In genomic region chr6:115523201-115523600, GRCm38 (mm10) we compare ENCODE assay signal across 9 mouse cellular contexts. TPM values are rescaled to one million over a fixed set of nuclear protein-coding genes. Genes with fewer than 3 reads are reported as not detected.
A peak's percentile ranks its signal among the peaks of the same experiment; 100 is the strongest.
DNase-seq lines count a peak whose midpoint lies in the region; ATAC-seq lines count a peak whose summit lies in the region.
"Had no signal": no experiment of that assay in that cellular context is flagged by ENCODE, and none has a peak within 500 bp of the region (broad histone marks: within the 10 kb centered on the region; RNA-seq: fewer than 3 reads in every experiment).

No protein-coding gene starts in this region.

- 81% methylated on average over 9 of the region's 9 CpGs for WGBS in kidney, embryonic 14.5 days
- 68% methylated on average over 9 of the region's 9 CpGs for WGBS in midbrain, embryonic 15.5 days

- H3K9me3 ChIP-seq in kidney, embryonic 14.5 days (ENCODE audit: control insufficient read depth, low read length) = no peaks in the 10 kb centered on the region
- no peaks in the 10 kb centered on the region for H3K9me3 ChIP-seq in midbrain, embryonic 15.5 days
- H3K9me3 ChIP-seq: neural tube, embryonic 13.5 days had no signal

- no peak overlapping the region for H3K9ac ChIP-seq in kidney, embryonic 14.5 days (ENCODE audit: low read depth, low read length)
- no peak overlapping the region for H3K9ac ChIP-seq in midbrain, embryonic 15.5 days
- H3K9ac ChIP-seq: neural tube, embryonic 13.5 days had no signal

- no peak overlapping the region for H3K4me3 ChIP-seq in kidney, embryonic 14.5 days (ENCODE audit: low read length)
- no peak overlapping the region for H3K4me3 ChIP-seq in midbrain, embryonic 15.5 days
- H3K4me3 ChIP-seq: neural tube, embryonic 13.5 days had no signal

- intact Hi-C loops in left cerebral cortex, postnatal 36 days (cut with DNase I) = no loop called here

- H3K36me3 ChIP-seq in kidney, embryonic 14.5 days (ENCODE audit: control insufficient read depth, insufficient read depth, low read length) = no peaks in the 10 kb centered on the region
- H3K36me3 ChIP-seq in midbrain, embryonic 15.5 days (replicated peaks) = no peaks in the 10 kb centered on the region
- H3K36me3 ChIP-seq: neural tube, embryonic 13.5 days had no signal

- peak; percentile 13 for DNase-seq in kidney, adult 18-20 months
- peak; percentile 97 for DNase-seq in adipocyte (ENCODE audit: low spot score)
- DNase-seq in cerebellum, postnatal 36 days = peak; percentile 54 to 61
- DNase-seq in left cerebral cortex, postnatal 36 days (ENCODE audit: low spot score in 2 of 2) = peak; percentile 54 to 57
- DNase-seq in urinary bladder, postnatal 10 days (ENCODE audit: low spot score) = no peak

- ATAC-seq in kidney, embryonic 14.5 days (ENCODE audit: low FRiP score, low TSS enrichment) = no peak
- ATAC-seq in midbrain, embryonic 15.5 days (replicated peaks) = no peak
- no peak for ATAC-seq in inflammation-experienced regulatory T-cells, adult 6 months

- peaks cover 8% of the 10 kb centered on the region; the same call in 1 of the 2 replicates for H3K4me1 ChIP-seq in kidney, embryonic 14.5 days (ENCODE audit: control insufficient read depth, insufficient read depth, low read length)
- H3K4me1 ChIP-seq in midbrain, embryonic 15.5 days = no peaks in the 10 kb centered on the region
- H3K4me1 ChIP-seq: neural tube, embryonic 13.5 days had no signal

- no peak overlapping the region for H3K27ac ChIP-seq in kidney, embryonic 14.5 days (ENCODE audit: low read depth, low read length)
- H3K27ac ChIP-seq in midbrain, embryonic 15.5 days = no peak overlapping the region
- H3K27ac ChIP-seq: neural tube, embryonic 13.5 days had no signal

- H3K27me3 ChIP-seq in kidney, embryonic 14.5 days (ENCODE audit: control insufficient read depth, insufficient read depth, low read length) = no peaks in the 10 kb centered on the region
- no peaks in the 10 kb centered on the region for H3K27me3 ChIP-seq in midbrain, embryonic 15.5 days (replicated peaks)
- H3K27me3 ChIP-seq: neural tube, embryonic 13.5 days had no signal

- no peak overlapping the region for H3K4me2 ChIP-seq in kidney, embryonic 14.5 days (replicated peaks; ENCODE audit: low read depth, low read length)
- no peak overlapping the region for H3K4me2 ChIP-seq in midbrain, embryonic 15.5 days
- H3K4me2 ChIP-seq: neural tube, embryonic 13.5 days had no signal

RNA-seq across cellular contexts. Expression of gene Tsen2, which starts 21.3 kb away (rescaled TPM):
- polyA plus RNA-seq in kidney, embryonic 14.5 days (2014; fragmentation: Nextera tagmentation; extraction: Ambion mirVana) = 26.1 and 33.4 TPM in 2 replicates
- 10 to 100 TPM; 20.3 to 21.8 TPM for total RNA-seq in left cerebral cortex, postnatal 36 days (2021)
- polyA plus RNA-seq in midbrain, embryonic 15.5 days (2015; fragmentation: Nextera tagmentation; extraction: Ambion mirVana) = 34.6 and 35.5 TPM in 2 replicates
- polyA plus RNA-seq in inflammation-experienced regulatory T-cells, adult 6 months (2017; shearing (Covaris generic)) = 10 to 100 TPM in 2 of 3 experiments, 1 to 10 TPM in 1; 9.1 to 17.4 (median 14.2) TPM
